Mouse (Mus musculus) limb, embryonic 14.5 days (tissue): Measurements from ENCODE around the gene Mitf. TPM values are rescaled to one million over a fixed set of nuclear protein-coding genes. Genes with fewer than 3 reads are reported as not detected.

Experiments
- ATAC-seq: fragments of 200-750 bp; cut with Nextera tagmentation; 2 replicates; pipeline ENCODE4 v1.8.0; 2017; ENCODE audit warnings: low read depth, moderate number of reproducible peaks, moderate TSS enrichment; ENCODE audit not compliant: low FRiP score
- DNase-seq: peaks from one replicate; pipeline ENCODE4 v3.0.0-alpha.2; 2015; ENCODE audit warnings: low spot score
- H3K27ac ChIP-seq: fragments of 300-500 bp; sonication (generic); replicated peaks from 2 replicates; pipeline ENCODE4 v1.5.1; 2014; ENCODE audit warnings: low read depth, mild to moderate bottlenecking, low read length, moderate library complexity, mixed read lengths
- H3K27me3 ChIP-seq: fragments of 300-500 bp; sonication (generic); 2 replicates; pipeline ENCODE4 v1.6.1; 2014; ENCODE audit warnings: low read length, mixed read lengths; ENCODE audit not compliant: control insufficient read depth, insufficient read depth
- H3K36me3 ChIP-seq: fragments of 300-500 bp; sonication (generic); 2 replicates; pipeline ENCODE4 v1.6.1; 2014; ENCODE audit warnings: mild to moderate bottlenecking, low read length, moderate library complexity, mixed read lengths; ENCODE audit not compliant: control insufficient read depth, insufficient read depth
- H3K4me1 ChIP-seq: fragments of 300-500 bp; sonication (generic); 2 replicates; pipeline ENCODE4 v1.6.1; 2014; ENCODE audit warnings: antibody characterized with exemption, low read length, mixed read lengths; ENCODE audit not compliant: control insufficient read depth, insufficient read depth
- H3K4me2 ChIP-seq: fragments of 300-500 bp; sonication (generic); replicated peaks from 2 replicates; pipeline ENCODE4 v1.6.1; 2014; ENCODE audit warnings: low read depth, mild to moderate bottlenecking, low read length, moderate library complexity; ENCODE audit not compliant: severe bottlenecking
- H3K4me3 ChIP-seq: fragments of 300-500 bp; sonication (generic); replicated peaks from 2 replicates; pipeline ENCODE4 v1.5.1; 2014; ENCODE audit warnings: low read length
- H3K9ac ChIP-seq: fragments of 300-500 bp; sonication (generic); 2 replicates; pipeline ENCODE4 v1.6.1; 2014; ENCODE audit warnings: mild to moderate bottlenecking, low read depth, low read length, moderate library complexity; ENCODE audit not compliant: severe bottlenecking
- H3K9me3 ChIP-seq: fragments of 300-500 bp; sonication (generic); 2 replicates; pipeline ENCODE4 v1.6.1; 2016; ENCODE audit warnings: low read length; ENCODE audit not compliant: control insufficient read depth
- POLR2A ChIP-seq: fragments of 200-500 bp; IDR thresholded peaks from 2 replicates; pipeline ENCODE4 v1.8.0; 2012; ENCODE audit warnings: inconsistent platforms, mild to moderate bottlenecking, moderate library complexity, borderline replicate concordance; ENCODE audit not compliant: insufficient read depth, insufficient read length; ENCODE audit errors: extremely low read depth
- WGBS: fragments of 180-500 bp; shearing (Covaris S2); extraction: QIAGEN DNeasy Blood & Tissue Kit; methylation state at CpG from one replicate; pipeline ENCODE4 v1.1.7; 2014; 5-methylcytosine and 5-hydroxymethylcytosine counted together
- polyA plus RNA-seq, 2 experiments: library from polyadenylated mRNA; depleted of rRNA in 1 of 2; stranded (reverse) in 1 of 2; unstranded in 1 of 2; fragments of >200 nt; fragmentation: Nextera tagmentation in 1 of 2; extraction: Ambion mirVana in 1 of 2; gene quantifications; 2 replicates each; pipeline versions ENCODE4 v1.2.1 to v1.2.3; 2012 to 2014

Mitf gene
- polyA plus RNA-seq, 2 experiments, result 2.9 to 3.6 TPM

GRCm38 (mm10) chr6:97995606-97996307, 188.9 kb downstream of the Mitf start:
- Histone ChIP-seq H3K4me2 (no peak overlapping the region), H3K27me3 (no peaks in the 10 kb centered on the region), H3K9ac (no peak overlapping the region), H3K4me1 (peaks cover 6% of the 10 kb centered on the region), H3K36me3 (no peaks in the 10 kb centered on the region), H3K9me3 (no peaks in the 10 kb centered on the region), H3K4me3 (no peak overlapping the region), H3K27ac (no peak overlapping the region)
- ATAC-seq (no peak), DNase-seq (peak; percentile 7)
- WGBS, result 29% methylated on average over 11 of the region's 11 CpGs
- no peak for TF ChIP-seq POLR2A

GRCm38 (mm10) chr6:98001551-98001950, 194.7 kb downstream of the Mitf start:
- no peak overlapping the region for H3K4me3 ChIP-seq
- DNase-seq (no peak), ATAC-seq (no peak)
- no peak overlapping the region for H3K4me2 ChIP-seq
- no peak overlapping the region for H3K27ac ChIP-seq
- no peaks in the 10 kb centered on the region for H3K4me1 ChIP-seq
- 70% methylated on average over 4 of the region's 4 CpGs for WGBS
- no peaks in the 10 kb centered on the region for H3K27me3 ChIP-seq
- no peak for TF ChIP-seq POLR2A
- no peaks in the 10 kb centered on the region for H3K9me3 ChIP-seq
- no peaks in the 10 kb centered on the region for H3K36me3 ChIP-seq
- no peak overlapping the region for H3K9ac ChIP-seq

- 18% methylated on average over 3 of the region's 3 CpGs for WGBS
- Histone ChIP-seq H3K27me3 (no peaks in the 10 kb centered on the region), H3K9me3 (no peaks in the 10 kb centered on the region), H3K4me1 (no peaks in the 10 kb centered on the region), H3K4me3 (no peak overlapping the region), H3K4me2 (no peak overlapping the region), H3K36me3 (no peaks in the 10 kb centered on the region), H3K27ac (no peak overlapping the region), H3K9ac (no peak overlapping the region)
- TF ChIP-seq POLR2A, result no peak
- DNase-seq (peak; percentile 82), ATAC-seq (no peak)
Observed at GRCm38 (mm10) chr6:98003114-98003513, 196.3 kb downstream of the Mitf start.

GRCm38 (mm10) chr6:98005566-98005965, 198.7 kb downstream of the Mitf start:
- no peaks in the 10 kb centered on the region for H3K4me1 ChIP-seq
- no peak for DNase-seq
- 68% methylated on average over 1 of the region's 1 CpGs for WGBS
- H3K4me2 ChIP-seq, result no peak overlapping the region
- H3K9me3 ChIP-seq, result no peaks in the 10 kb centered on the region
- TF ChIP-seq POLR2A, result no peak
- no peak overlapping the region for H3K4me3 ChIP-seq
- H3K27ac ChIP-seq, result no peak overlapping the region
- H3K36me3 ChIP-seq, result no peaks in the 10 kb centered on the region
- H3K9ac ChIP-seq, result no peak overlapping the region
- H3K27me3 ChIP-seq, result no peaks in the 10 kb centered on the region
- ATAC-seq, result no peak

GRCm38 (mm10) chr6:98015066-98015465, 208.2 kb downstream of the Mitf start:
- Histone ChIP-seq H3K36me3 (no peaks in the 10 kb centered on the region), H3K27me3 (no peaks in the 10 kb centered on the region), H3K4me3 (no peak overlapping the region), H3K9ac (no peak overlapping the region), H3K4me1 (no peaks in the 10 kb centered on the region), H3K27ac (no peak overlapping the region), H3K9me3 (no peaks in the 10 kb centered on the region), H3K4me2 (no peak overlapping the region)
- TF ChIP-seq POLR2A, result no peak
- no peak for DNase-seq
- WGBS, result 72% methylated on average over 5 of the region's 5 CpGs
- no peak for ATAC-seq
